Mouse (Mus musculus): ENCODE results near the gene Olfr1155. TPM values are rescaled to one million over a fixed set of nuclear protein-coding genes. Genes with fewer than 3 reads are reported as not detected.

Gene Olfr1155
- polyA plus RNA-seq (2012; ENCODE audit: insufficient read depth, insufficient read length, missing spikeins), result not detected in 2 replicates

GRCm38 (mm10) chr2:87945037-87945436, at the start of gene Olfr1155:
Olfr1155 (minus strand) TSS chr2:87945137.
- no peaks in the 10 kb centered on the region for H3K4me1 ChIP-seq (ENCODE audit: control insufficient read depth, insufficient read depth, insufficient read length, low read length)
- no peak within 1 kb of the TSS for H3K27ac ChIP-seq (replicated peaks; ENCODE audit: low read depth, low read length)
- no peak within 1 kb of the TSS for H3K4me3 ChIP-seq (ENCODE audit: insufficient read depth, low read depth, low read length)

GRCm38 (mm10) chr2:87989813-87990212, 44.9 kb upstream of the Olfr1155 start, which contains the start of gene Olfr1158:
Olfr1158 (plus strand) TSS chr2:87990113.
- Histone ChIP-seq H3K27ac (replicated peaks; ENCODE audit: low read depth, low read length) (no peak within 1 kb of the TSS), H3K4me1 (ENCODE audit: control insufficient read depth, insufficient read depth, insufficient read length, low read length) (no peaks in the 10 kb centered on the region), H3K4me3 (ENCODE audit: insufficient read depth, low read depth, low read length) (no peak within 1 kb of the TSS)

- H3K4me3 ChIP-seq (ENCODE audit: insufficient read depth, low read depth, low read length), result no peak within 1 kb of the TSS
- H3K4me1 ChIP-seq (ENCODE audit: control insufficient read depth, insufficient read depth, insufficient read length, low read length), result no peaks in the 10 kb centered on the region
- no peak within 1 kb of the TSS for H3K27ac ChIP-seq (replicated peaks; ENCODE audit: low read depth, low read length)
Observed at GRCm38 (mm10) chr2:87974563-87974962, 29.6 kb upstream of the Olfr1155 start, which contains the start of gene Olfr74. Olfr74 (minus strand) TSS chr2:87974663.

GRCm38 (mm10) chr2:87968199-87968598, 23.3 kb upstream of the Olfr1155 start, which contains the start of gene Olfr1157:
Olfr1157 (minus strand) TSS chr2:87968299.
- H3K27ac ChIP-seq (replicated peaks; ENCODE audit: low read depth, low read length), result no peak within 1 kb of the TSS
- H3K4me3 ChIP-seq (ENCODE audit: insufficient read depth, low read depth, low read length), result no peak within 1 kb of the TSS
- H3K4me1 ChIP-seq (ENCODE audit: control insufficient read depth, insufficient read depth, insufficient read length, low read length), result no peaks in the 10 kb centered on the region

- Histone ChIP-seq H3K27ac (replicated peaks; ENCODE audit: low read depth, low read length) (no peak within 1 kb of the TSS), H3K4me3 (ENCODE audit: insufficient read depth, low read depth, low read length) (no peak within 1 kb of the TSS), H3K4me1 (ENCODE audit: control insufficient read depth, insufficient read depth, insufficient read length, low read length) (no peaks in the 10 kb centered on the region)
Observed at GRCm38 (mm10) chr2:87953000-87953399, 8.1 kb upstream of the Olfr1155 start, which contains the start of gene Olfr1156. Olfr1156 (minus strand) TSS chr2:87953100.

- no peak within 1 kb of the TSS for H3K27ac ChIP-seq (replicated peaks; ENCODE audit: low read depth, low read length)
Observed at GRCm38 (mm10) chr2:87905066-87905465, 39.9 kb downstream of the Olfr1155 start, which contains the start of gene Olfr1154. Olfr1154 (minus strand) TSS chr2:87905166.

GRCm38 (mm10) chr2:87894662-87895061, 50.3 kb downstream of the Olfr1155 start, which contains the start of gene Olfr1153:
Olfr1153 (plus strand) TSS chr2:87894962.
- H3K4me3 ChIP-seq (ENCODE audit: insufficient read depth, low read depth, low read length), result no peak within 1 kb of the TSS
- H3K4me1 ChIP-seq (ENCODE audit: control insufficient read depth, insufficient read depth, insufficient read length, low read length), result no peaks in the 10 kb centered on the region
- H3K27ac ChIP-seq (replicated peaks; ENCODE audit: low read depth, low read length), result no peak within 1 kb of the TSS

More at GRCm38 (mm10) chr2:87905066-87905465, 39.9 kb downstream of the Olfr1155 start, which contains the start of gene Olfr1154:
- no peaks in the 10 kb centered on the region for H3K4me1 ChIP-seq (ENCODE audit: control insufficient read depth, insufficient read depth, insufficient read length, low read length)
- H3K4me3 ChIP-seq (ENCODE audit: insufficient read depth, low read depth, low read length), result no peak within 1 kb of the TSS

Other genes with a start within 250 kb of the Olfr1155 start
- not detected in 2 replicates for gene Olfr1137, start 232.0 kb downstream of the Olfr1155 start, polyA plus RNA-seq (2012; ENCODE audit: insufficient read depth, insufficient read length, missing spikeins)
- not detected in 2 replicates for gene Olfr1138, start 205.2 kb downstream of the Olfr1155 start, polyA plus RNA-seq (2012; ENCODE audit: insufficient read depth, insufficient read length, missing spikeins)
- not detected in 2 replicates for gene Olfr1140, start 201.4 kb downstream of the Olfr1155 start, polyA plus RNA-seq (2012; ENCODE audit: insufficient read depth, insufficient read length, missing spikeins)
- not detected in 2 replicates for gene Olfr1141, start 191.1 kb downstream of the Olfr1155 start, polyA plus RNA-seq (2012; ENCODE audit: insufficient read depth, insufficient read length, missing spikeins)
- gene Olfr152, start 165.7 kb downstream of the Olfr1155 start, polyA plus RNA-seq (2012; ENCODE audit: insufficient read depth, insufficient read length, missing spikeins), result not detected in 2 replicates
- gene Olfr1143, start 144.5 kb downstream of the Olfr1155 start, polyA plus RNA-seq (2012; ENCODE audit: insufficient read depth, insufficient read length, missing spikeins), result not detected in 2 replicates
- gene Olfr1145, start 135.3 kb downstream of the Olfr1155 start, polyA plus RNA-seq (2012; ENCODE audit: insufficient read depth, insufficient read length, missing spikeins), result not detected in 2 replicates
- gene Olfr1148, start 114.6 kb downstream of the Olfr1155 start, polyA plus RNA-seq (2012; ENCODE audit: insufficient read depth, insufficient read length, missing spikeins), result not detected in 2 replicates
- not detected in 2 replicates for gene Olfr1150-ps1, start 101.1 kb downstream of the Olfr1155 start, polyA plus RNA-seq (2012; ENCODE audit: insufficient read depth, insufficient read length, missing spikeins)
- gene Olfr1151, start 89.3 kb downstream of the Olfr1155 start, polyA plus RNA-seq (2012; ENCODE audit: insufficient read depth, insufficient read length, missing spikeins), result not detected in 2 replicates
- gene Olfr1152, start 78.6 kb downstream of the Olfr1155 start, polyA plus RNA-seq (2012; ENCODE audit: insufficient read depth, insufficient read length, missing spikeins), result not detected in 2 replicates
- not detected in 2 replicates for gene Olfr1153, start 50.2 kb downstream of the Olfr1155 start, polyA plus RNA-seq (2012; ENCODE audit: insufficient read depth, insufficient read length, missing spikeins)
- not detected in 2 replicates for gene Olfr1154, start 40.0 kb downstream of the Olfr1155 start, polyA plus RNA-seq (2012; ENCODE audit: insufficient read depth, insufficient read length, missing spikeins)
- not detected in 2 replicates for gene Olfr1156, start 8.0 kb upstream of the Olfr1155 start, polyA plus RNA-seq (2012; ENCODE audit: insufficient read depth, insufficient read length, missing spikeins)
- not detected in 2 replicates for gene Olfr1157, start 23.2 kb upstream of the Olfr1155 start, polyA plus RNA-seq (2012; ENCODE audit: insufficient read depth, insufficient read length, missing spikeins)
- gene Olfr74, start 29.5 kb upstream of the Olfr1155 start, polyA plus RNA-seq (2012; ENCODE audit: insufficient read depth, insufficient read length, missing spikeins), result not detected in 2 replicates
- not detected in 2 replicates for gene Olfr1158, start 45.0 kb upstream of the Olfr1155 start, polyA plus RNA-seq (2012; ENCODE audit: insufficient read depth, insufficient read length, missing spikeins)
- gene Olfr1160, start 63.1 kb upstream of the Olfr1155 start, polyA plus RNA-seq (2012; ENCODE audit: insufficient read depth, insufficient read length, missing spikeins), result not detected in 2 replicates
- not detected in 2 replicates for gene Olfr1161, start 77.6 kb upstream of the Olfr1155 start, polyA plus RNA-seq (2012; ENCODE audit: insufficient read depth, insufficient read length, missing spikeins)
- gene Olfr73, start 92.6 kb upstream of the Olfr1155 start, polyA plus RNA-seq (2012; ENCODE audit: insufficient read depth, insufficient read length, missing spikeins), result not detected in 2 replicates
- not detected in 2 replicates for gene Olfr1162, start 106.0 kb upstream of the Olfr1155 start, polyA plus RNA-seq (2012; ENCODE audit: insufficient read depth, insufficient read length, missing spikeins)
- gene Olfr1163, start 126.7 kb upstream of the Olfr1155 start, polyA plus RNA-seq (2012; ENCODE audit: insufficient read depth, insufficient read length, missing spikeins), result not detected in 2 replicates
- gene Olfr1164, start 148.8 kb upstream of the Olfr1155 start, polyA plus RNA-seq (2012; ENCODE audit: insufficient read depth, insufficient read length, missing spikeins), result not detected in 2 replicates
- not detected in 2 replicates for gene Olfr1166, start 183.1 kb upstream of the Olfr1155 start, polyA plus RNA-seq (2012; ENCODE audit: insufficient read depth, insufficient read length, missing spikeins)
- not detected in 2 replicates for gene Olfr1167, start 210.1 kb upstream of the Olfr1155 start, polyA plus RNA-seq (2012; ENCODE audit: insufficient read depth, insufficient read length, missing spikeins)
- gene Olfr1168, start 236.7 kb upstream of the Olfr1155 start, polyA plus RNA-seq (2012; ENCODE audit: insufficient read depth, insufficient read length, missing spikeins), result not detected in 2 replicates

All from brown adipose tissue, adult 24 weeks (tissue).